Mouse (Mus musculus) liver, adult 2 months (tissue): ENCODE measurements around the gene Rasgrp4. TPM values are rescaled to one million over a fixed set of nuclear protein-coding genes. Genes with fewer than 3 reads are reported as not detected.

ENCODE experiments used
- DNase-seq: peaks from one replicate; pipeline ENCODE4 v3.0.0-alpha.2; 2011; ENCODE audit warnings: low read depth, low spot score; ENCODE audit errors: extremely low read depth
- H3K27ac ChIP-seq: fragments of 200-500 bp; replicated peaks from 2 replicates; pipeline ENCODE4 v1.5.1; 2012; ENCODE audit warnings: low read depth, mild to moderate bottlenecking, control low read depth, inconsistent platforms, low read length; ENCODE audit not compliant: insufficient read depth
- H3K27me3 ChIP-seq: fragments of 200-500 bp; 2 replicates; pipeline ENCODE4 v1.6.1; 2012; ENCODE audit warnings: mild to moderate bottlenecking, moderate library complexity, low read length, inconsistent platforms; ENCODE audit not compliant: control insufficient read depth, insufficient read depth
- H3K36me3 ChIP-seq: fragments of 200-500 bp; 2 replicates; pipeline ENCODE4 v1.6.1; 2012; ENCODE audit warnings: low read length, inconsistent platforms; ENCODE audit not compliant: control insufficient read depth, insufficient read depth
- H3K4me1 ChIP-seq: fragments of 200-500 bp; 2 replicates; pipeline ENCODE4 v1.6.1; 2011; ENCODE audit warnings: low read length; ENCODE audit not compliant: control insufficient read depth, insufficient read depth
- H3K4me3 ChIP-seq: fragments of 200-500 bp; 2 replicates; pipeline ENCODE4 v1.5.1; 2011; ENCODE audit warnings: low read depth, mild to moderate bottlenecking, control low read depth, low read length, moderate library complexity; ENCODE audit not compliant: insufficient read depth
- H3K79me2 ChIP-seq: fragments of 200-500 bp; 2 replicates; pipeline ENCODE4 v1.6.1; 2012; ENCODE audit warnings: inconsistent platforms, mild to moderate bottlenecking, low read length, moderate library complexity; ENCODE audit not compliant: control insufficient read depth, insufficient read depth
- H3K9ac ChIP-seq: fragments of 200-500 bp; 2 replicates; pipeline ENCODE4 v1.6.1; 2012; ENCODE audit warnings: low read depth, mild to moderate bottlenecking, control low read depth, inconsistent platforms, low read length
- CTCF ChIP-seq: fragments of 200-500 bp; IDR thresholded peaks from 2 replicates; pipeline ENCODE4 v1.5.1; 2011; ENCODE audit warnings: low read depth, low read length, control low read depth
- POLR2A ChIP-seq: fragments of 200-500 bp; IDR thresholded peaks from 2 replicates; pipeline ENCODE4 v1.6.1; 2011; ENCODE audit warnings: low read length, control low read depth; ENCODE audit not compliant: insufficient read depth; ENCODE audit errors: extremely low read depth
- WGBS: fragments of 180-500 bp; shearing (Covaris S2); methylation state at CpG from one replicate; pipeline ENCODE4 v1.1.7; 2018; 5-methylcytosine and 5-hydroxymethylcytosine counted together
- polyA plus RNA-seq: library from polyadenylated mRNA; depleted of rRNA; stranded (reverse); fragments of >200 nt; gene quantifications from 2 replicates; pipeline ENCODE4 v1.2.3, GENCODE M21; 2012
- total RNA-seq: library from RNA; depleted of rRNA; stranded (reverse); fragments of >200 nt; gene quantifications from 2 replicates; pipeline ENCODE4 v1.2.3, GENCODE M21; 2014

Gene Rasgrp4
- total and polyA plus RNA-seq, 2 experiments, result under 0.01 to 0.69 TPM

GRCm38 (mm10) chr7:29155196-29155837, 20.7 kb downstream of the Rasgrp4 start:
- H3K4me1 ChIP-seq, result peaks cover 3% of the 10 kb centered on the region; the same call in 1 of the 2 replicates
- DNase-seq, result peak; percentile 71
- peak overlapping the region; percentile 63 for H3K27ac ChIP-seq
- 11% methylated on average over 35 of the region's 37 CpGs for WGBS
- H3K79me2 ChIP-seq, result no peaks in the 10 kb centered on the region
- H3K9ac ChIP-seq, result peak overlapping the region; percentile 86
- 0 out of 2 replicates have a peak, but pooled peaks cover 3% of the 10 kb centered on the region for H3K27me3 ChIP-seq
- H3K4me3 ChIP-seq, result peak overlapping the region; percentile 77
- TF ChIP-seq CTCF, result 0 out of 2 replicates have a peak, but pooled peaks have one; percentile 18
- peak; percentile 82 for TF ChIP-seq POLR2A
- H3K36me3 ChIP-seq, result peaks cover 2% of the 10 kb centered on the region; the same call in 1 of the 2 replicates

- TF ChIP-seq CTCF (no peak), POLR2A (no peak)
- H3K27ac ChIP-seq, result peak within 1 kb of the TSS; percentile 63
- peak; percentile 73 for DNase-seq
Observed at GRCm38 (mm10) chr7:29155838-29156782, 21.5 kb downstream of the Rasgrp4 start, which contains the start of gene Fam98c. TSS of gene Fam98c (minus strand) at chr7:29156234.

GRCm38 (mm10) chr7:29158264-29158663, 23.6 kb downstream of the Rasgrp4 start:
- Histone ChIP-seq H3K9ac (no peak overlapping the region), H3K4me3 (no peak overlapping the region), H3K27ac (no peak overlapping the region), H3K4me1 (peaks cover 3% of the 10 kb centered on the region; the same call in 1 of the 2 replicates), H3K27me3 (0 out of 2 replicates have a peak, but pooled peaks cover 3% of the 10 kb centered on the region), H3K79me2 (no peaks in the 10 kb centered on the region), H3K36me3 (peaks cover 2% of the 10 kb centered on the region; the same call in 1 of the 2 replicates)
- DNase-seq, result no peak
- TF ChIP-seq CTCF (no peak), POLR2A (no peak)
- WGBS, result 10% methylated on average over 5 of the region's 5 CpGs

More at GRCm38 (mm10) chr7:29155838-29156782, 21.5 kb downstream of the Rasgrp4 start, which contains the start of gene Fam98c:
- Histone ChIP-seq H3K36me3 (peaks cover 2% of the 10 kb centered on the region; the same call in 1 of the 2 replicates), H3K79me2 (no peaks in the 10 kb centered on the region), H3K27me3 (0 out of 2 replicates have a peak, but pooled peaks cover 3% of the 10 kb centered on the region), H3K4me1 (peaks cover 3% of the 10 kb centered on the region; the same call in 1 of the 2 replicates), H3K4me3 (peak within 1 kb of the TSS; percentile 77), H3K9ac (peak within 1 kb of the TSS; percentile 86)
- 3% methylated on average over 66 of the region's 68 CpGs for WGBS

DNA sequence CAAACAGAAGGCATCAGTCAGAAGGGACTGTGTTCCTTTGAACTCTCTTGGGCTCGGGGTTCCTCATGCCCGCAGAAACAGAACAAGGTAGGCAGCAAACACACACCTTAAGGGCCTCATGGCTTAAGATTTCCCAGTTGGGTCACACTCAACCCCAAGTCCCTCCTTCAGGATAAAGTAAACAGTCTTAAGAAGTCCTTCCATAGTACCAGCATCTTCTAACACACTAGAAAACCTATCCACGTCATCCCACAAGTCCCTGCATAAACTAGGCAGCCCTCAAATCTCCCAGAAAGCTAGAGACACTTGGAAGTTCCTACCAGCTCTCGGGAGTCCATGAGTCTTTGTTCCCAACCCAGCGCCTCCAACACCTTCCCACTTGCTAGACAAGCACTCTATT, 27.6 kb downstream of the Rasgrp4 start:
- H3K36me3 ChIP-seq, result no peaks in the 10 kb centered on the region
- H3K79me2 ChIP-seq, result no peaks in the 10 kb centered on the region
- no peak overlapping the region for H3K27ac ChIP-seq
- no peaks in the 10 kb centered on the region for H3K4me1 ChIP-seq
- DNase-seq, result no peak
- 73% methylated on average over 5 of the region's 5 CpGs for WGBS
- H3K9ac ChIP-seq, result no peak overlapping the region
- TF ChIP-seq CTCF, result no peak
- no peak for TF ChIP-seq POLR2A
- 0 out of 2 replicates have a peak, but pooled peaks cover 3% of the 10 kb centered on the region for H3K27me3 ChIP-seq
- H3K4me3 ChIP-seq, result no peak overlapping the region

DNA sequence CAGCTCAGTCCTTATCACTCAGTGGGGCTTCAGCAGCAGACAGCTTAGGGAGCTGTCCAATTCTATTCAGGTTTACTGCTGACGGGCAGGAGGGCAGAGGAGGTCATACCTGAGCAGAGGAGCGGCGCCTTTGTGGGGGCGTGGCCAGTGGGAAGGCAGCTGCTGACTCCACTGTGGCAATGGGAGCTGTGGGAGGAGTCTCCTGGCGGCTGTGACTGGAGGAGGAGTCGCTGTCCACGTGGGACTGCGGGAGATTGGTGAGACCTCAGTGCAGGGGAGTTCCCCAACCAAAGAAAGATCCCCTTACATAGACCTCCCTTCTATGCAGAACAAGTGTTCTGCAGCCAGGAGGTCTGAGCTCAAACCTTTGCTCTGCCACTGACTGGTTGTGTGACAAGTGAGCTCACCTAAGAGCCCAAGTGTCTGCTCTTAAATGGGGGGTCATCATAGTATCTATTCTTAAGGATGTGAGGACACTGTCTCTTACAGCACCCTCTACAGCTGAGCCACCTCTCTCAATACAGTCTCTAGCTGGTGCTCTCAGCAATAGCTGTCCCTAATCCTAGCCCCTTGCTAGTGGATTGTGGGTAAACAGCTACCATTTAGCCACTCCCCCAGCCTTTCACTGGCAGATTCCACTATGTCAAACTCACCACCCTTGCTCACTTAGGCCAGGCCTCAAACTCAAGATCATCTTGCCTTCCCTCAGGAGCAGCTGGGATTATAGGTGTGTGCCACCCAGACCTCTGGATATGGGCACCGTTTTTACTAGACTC, 28.3 kb downstream of the Rasgrp4 start:
- H3K79me2 ChIP-seq, result no peaks in the 10 kb centered on the region
- DNase-seq, result peak; percentile 67
- WGBS, result 23% methylated on average over 9 of the region's 9 CpGs
- H3K4me3 ChIP-seq, result no peak overlapping the region
- TF ChIP-seq CTCF (no peak), POLR2A (no peak)
- H3K27me3 ChIP-seq, result 0 out of 2 replicates have a peak, but pooled peaks cover 3% of the 10 kb centered on the region
- H3K4me1 ChIP-seq, result no peaks in the 10 kb centered on the region
- no peak overlapping the region for H3K27ac ChIP-seq
- H3K9ac ChIP-seq, result no peak overlapping the region
- no peaks in the 10 kb centered on the region for H3K36me3 ChIP-seq
